Mouse (Mus musculus) mouse embryonic stem cell (cell line): Measurements from ENCODE around the gene Spint2.
"Not testable (repeated sequence)": the region's sequence is repeated elsewhere in the genome, so short reads cannot be mapped to it uniquely, and the experiment has no call there.

Experiments used
- in situ Hi-C, 2 experiments: fragments of 300-500 bp; cut with MboI; formaldehyde crosslinking; loops; 1 replicate in 1 of 2; 3 replicates in 1 of 2; pipeline ENCODE4 v1.14.3; 2019 to 2020; ENCODE audit warnings: low sequenced_read_pairs in 2 of 2, low pct_unique_long_range_greater_than_20kb in 1 of 2, mixed read lengths in 1 of 2; ENCODE audit not compliant: unreplicated experiment in 1 of 2

Gene Spint2

DNA sequence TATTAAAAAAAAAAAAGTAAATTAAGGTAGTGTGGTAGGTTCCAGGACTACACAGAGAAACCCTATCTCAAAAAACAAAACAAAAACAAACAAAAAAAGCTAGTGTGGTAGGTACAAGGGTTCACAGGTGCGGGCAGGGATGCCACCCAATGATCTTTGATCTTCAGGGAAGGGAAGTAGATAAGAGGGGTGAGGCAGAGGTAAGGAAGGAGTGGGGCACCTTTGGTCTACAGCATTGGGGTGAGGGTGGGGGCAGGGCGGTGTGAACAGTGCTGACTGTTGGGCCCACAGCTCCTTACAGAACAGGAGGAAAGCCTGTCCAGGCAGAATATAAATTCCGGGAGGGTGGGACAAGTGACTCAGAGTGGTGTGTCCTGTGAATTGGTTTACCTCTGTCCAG, 30.5 kb downstream of the Spint2 start:
- in situ Hi-C loops: no loop called here

- in situ Hi-C loops: no loop called here
Observed at GRCm38 (mm10) chr7:29248261-29248841, 33.4 kb downstream of the Spint2 start, which contains the start of gene 2200002D01Rik. Gene 2200002D01Rik, minus strand, starts transcription at chr7:29248466.

DNA sequence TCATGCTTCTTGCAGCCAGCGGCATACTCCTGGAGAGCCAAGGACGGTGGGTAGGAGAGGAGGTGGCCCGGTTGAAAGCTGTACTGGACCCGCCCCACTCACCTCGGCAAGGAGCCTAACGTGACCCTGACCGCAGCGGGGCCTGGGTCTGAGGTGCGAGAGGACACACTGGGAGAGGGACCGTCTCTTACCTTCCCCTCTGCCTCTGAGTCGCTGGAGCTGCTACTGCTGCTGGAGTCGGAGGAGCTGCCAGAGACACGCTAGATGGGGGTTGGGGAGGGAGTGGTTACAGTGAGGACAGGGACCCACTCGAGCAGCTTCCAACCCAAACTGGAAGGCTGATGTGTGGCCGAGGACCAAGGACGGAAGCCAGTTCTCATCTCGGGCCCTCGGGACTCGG, 34.0 kb downstream of the Spint2 start:
- in situ Hi-C loops: no loop called here

- in situ Hi-C loops: no loop called here
Observed at GRCm38 (mm10) chr7:29247314-29247700, 34.4 kb downstream of the Spint2 start.

GRCm38 (mm10) chr7:29246619-29247313, 34.9 kb downstream of the Spint2 start:
- in situ Hi-C loops: no loop called here

DNA sequence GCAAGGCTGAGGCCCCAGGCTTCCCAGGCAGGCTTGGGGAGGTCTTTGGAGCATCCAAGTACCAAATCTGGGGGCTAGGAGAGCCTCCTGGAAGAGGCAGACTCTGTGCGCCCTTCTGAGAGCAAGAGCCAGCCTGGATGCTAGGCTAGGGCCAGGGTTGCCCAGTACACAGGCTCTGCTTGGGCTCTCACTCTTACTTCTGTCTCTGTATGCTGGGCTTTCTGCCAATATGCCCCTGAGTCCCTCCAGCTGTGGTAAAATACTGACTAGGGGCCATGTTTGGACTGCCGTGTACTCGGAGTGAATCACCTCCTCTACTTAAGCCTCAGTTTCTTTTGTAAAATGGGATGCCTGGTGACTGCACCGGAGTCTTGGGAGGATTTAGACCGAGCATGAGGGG, 35.7 kb downstream of the Spint2 start:
- in situ Hi-C loops: no loop called here

GRCm38 (mm10) chr7:29244732-29245416, 36.8 kb downstream of the Spint2 start:
- in situ Hi-C loops: no loop called here

DNA sequence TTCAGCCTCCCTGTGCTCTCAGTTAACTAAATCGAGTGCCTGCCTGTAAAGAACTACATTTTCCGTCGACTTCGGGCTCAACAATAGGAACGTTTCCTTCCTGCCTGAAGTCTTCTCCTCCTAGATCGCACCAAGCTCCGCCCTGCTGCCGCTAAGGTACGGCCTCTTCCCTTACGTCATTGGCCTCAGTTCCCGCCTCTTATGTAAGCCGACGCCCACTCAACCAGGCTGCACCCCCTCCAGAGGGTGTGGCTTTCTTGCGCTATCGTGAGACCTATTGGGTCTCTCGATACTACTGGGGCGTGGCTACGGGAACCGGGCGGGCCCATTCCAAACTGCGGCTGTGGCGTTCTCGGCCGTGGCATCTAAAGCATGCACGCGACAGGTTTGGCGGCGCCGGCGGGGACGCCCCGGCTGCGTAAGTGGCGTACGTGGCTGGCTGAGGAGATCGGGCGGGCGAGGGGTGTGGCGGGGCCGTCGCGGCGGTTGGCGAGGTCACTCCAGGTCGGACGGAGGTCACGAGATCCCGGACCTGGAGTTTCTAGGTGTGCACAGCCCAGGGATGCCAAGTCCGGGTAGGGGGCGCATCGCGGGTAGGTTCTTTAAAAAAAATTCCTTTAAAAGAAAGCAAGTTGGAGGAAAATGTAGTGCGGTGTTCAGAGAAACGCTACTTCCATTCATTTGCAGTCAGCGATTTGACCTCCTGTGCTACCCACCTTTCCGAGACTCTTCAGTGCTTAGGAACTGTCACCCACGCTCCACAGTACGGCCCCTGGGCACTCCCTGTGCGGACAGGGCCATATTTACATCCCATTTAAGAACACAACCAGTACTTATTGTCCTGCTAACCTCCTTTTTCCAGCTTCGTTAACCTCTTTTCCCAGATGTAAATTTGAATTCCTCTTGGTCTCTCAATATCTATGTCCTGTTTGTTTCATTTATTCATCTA, 43.4 kb downstream of the Spint2 start, which contains the start of gene Yif1b:
Yif1b (plus strand) TSS at position 311 of the 949 bp plus-strand sequence.
- in situ Hi-C loops: no loop called here

GRCm38 (mm10) chr7:29237596-29237995, 44.1 kb downstream of the Spint2 start:
- in situ Hi-C loops: not testable (repeated sequence)

DNA sequence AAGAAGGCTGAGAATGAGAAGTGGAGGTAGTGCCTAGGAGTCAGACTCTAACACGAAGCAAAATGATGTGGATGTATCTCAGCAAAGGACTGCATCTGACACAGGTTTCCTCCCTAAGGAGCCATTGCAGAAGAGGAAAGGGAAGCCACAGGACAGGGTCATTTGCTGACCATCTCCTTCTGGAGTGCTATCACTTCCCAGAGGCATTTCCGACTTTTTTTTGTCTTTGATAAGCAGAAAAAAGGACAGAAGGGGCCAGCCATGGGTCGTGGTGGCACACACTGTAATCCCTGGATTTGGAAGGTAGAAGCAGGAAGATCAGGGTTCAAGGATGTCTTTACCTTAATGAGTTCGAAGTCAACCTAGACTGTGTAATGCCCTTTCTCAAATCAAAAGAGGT, 45.1 kb downstream of the Spint2 start:
- in situ Hi-C loops: no loop called here

- in situ Hi-C loops: no loop called here
Observed at GRCm38 (mm10) chr7:29234661-29235060, 47.1 kb downstream of the Spint2 start.

DNA sequence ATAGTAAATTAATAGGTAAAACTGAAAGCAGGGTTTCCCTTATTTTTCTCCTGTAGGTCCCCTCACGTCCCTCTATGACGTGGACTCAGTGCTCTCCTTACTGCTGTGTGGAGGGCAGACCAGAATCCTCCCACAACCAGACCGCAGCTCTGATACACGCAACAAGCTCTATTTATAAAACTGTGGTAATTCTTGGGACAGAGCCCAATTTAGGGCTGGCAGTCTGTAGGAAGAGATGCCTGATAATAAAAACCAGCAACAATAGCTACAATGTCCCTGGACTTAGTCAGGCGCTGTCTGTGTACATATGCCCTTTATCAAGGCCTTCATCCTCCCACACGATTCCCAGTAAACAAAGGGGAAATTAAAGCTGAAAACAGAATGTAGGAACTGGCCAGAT, 48.0 kb downstream of the Spint2 start:
- in situ Hi-C loops: no loop called here

DNA sequence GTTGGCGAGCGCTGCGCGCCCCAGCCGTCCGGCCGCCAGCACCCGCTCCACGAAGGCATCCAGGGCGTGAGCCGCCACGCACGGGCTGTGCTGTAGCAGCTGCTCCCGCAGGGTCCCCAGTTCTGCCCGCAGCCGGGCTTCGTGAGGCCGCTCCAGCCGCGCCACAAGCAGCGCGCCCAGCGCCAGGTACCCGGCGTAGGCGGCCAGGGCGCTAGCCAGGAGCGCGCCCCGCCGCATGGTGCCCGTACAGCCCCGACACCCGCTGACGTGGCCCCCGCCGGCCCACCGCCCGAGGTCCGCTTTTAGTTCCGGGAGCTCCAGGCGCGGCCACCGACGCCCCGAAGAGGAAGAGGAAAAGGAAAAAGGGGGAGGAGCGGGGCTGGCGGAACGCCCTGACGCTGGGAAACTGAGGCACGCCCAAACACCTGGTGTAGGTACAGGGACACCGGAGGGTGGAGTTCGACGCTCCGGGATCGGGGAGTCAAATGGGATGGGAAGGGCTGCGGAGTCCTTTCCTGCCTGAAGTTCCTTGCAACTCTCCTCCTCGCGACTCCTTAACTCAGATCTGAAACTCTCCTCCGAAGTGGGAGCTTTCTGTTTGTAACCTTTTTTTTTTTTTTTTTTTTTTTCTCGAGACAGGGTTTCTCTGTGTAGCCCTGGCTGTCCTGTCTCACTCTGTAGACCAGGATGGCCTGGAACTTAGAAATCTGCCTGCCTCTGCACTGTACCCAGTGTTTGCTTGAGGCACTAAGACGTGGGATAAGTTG, 49.3 kb downstream of the Spint2 start, which contains the start of gene Kcnk6:
Kcnk6 (minus strand) TSS at position 269 of the 767 bp plus-strand sequence.
- in situ Hi-C loops: no loop called here

DNA sequence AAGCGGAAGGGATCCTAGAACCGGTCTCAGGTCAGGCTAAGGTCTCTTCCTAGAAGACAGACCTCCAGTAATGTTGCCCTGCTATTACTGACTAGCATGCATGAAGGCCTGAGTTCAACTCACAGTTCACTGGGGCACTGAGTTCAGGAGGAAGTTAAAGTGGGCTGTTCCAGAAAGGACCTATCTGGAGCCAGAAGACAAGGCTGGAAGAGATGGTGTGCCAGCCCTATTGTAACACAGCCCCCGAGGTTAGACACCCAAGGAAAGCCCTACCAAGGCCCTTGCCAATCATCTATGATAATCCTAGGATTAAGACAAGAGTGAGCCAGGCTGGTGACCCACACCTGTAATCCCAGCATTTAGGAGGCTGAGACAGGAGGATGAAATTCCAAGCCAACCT, 50.2 kb downstream of the Spint2 start:
- in situ Hi-C loops: no loop called here

GRCm38 (mm10) chr7:29230560-29230959, 51.2 kb downstream of the Spint2 start:
- in situ Hi-C loops: no loop called here

DNA sequence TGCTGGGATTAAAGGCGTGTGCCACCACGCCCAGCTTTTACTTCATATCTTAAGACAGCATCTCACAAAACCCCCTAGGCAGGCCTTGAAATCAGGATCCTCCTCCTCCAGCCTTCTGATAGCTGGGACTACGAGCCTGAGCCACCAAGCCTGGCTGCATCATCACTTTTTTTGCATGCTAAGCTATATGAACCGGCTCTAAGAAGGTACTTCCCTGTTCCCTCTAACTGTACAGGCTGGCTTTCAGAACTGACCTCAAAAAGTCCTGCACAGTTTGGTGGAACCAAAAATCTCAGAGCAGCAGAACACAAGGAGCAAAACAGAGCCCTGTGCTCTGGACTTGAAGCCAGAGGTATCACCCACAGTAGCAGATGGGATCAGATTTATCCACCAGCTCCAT, 53.5 kb downstream of the Spint2 start:
- in situ Hi-C loops: no loop called here

GRCm38 (mm10) chr7:29225520-29225919, 56.2 kb downstream of the Spint2 start:
- in situ Hi-C loops: no loop called here
